Mouse (Mus musculus): ENCODE measurements around the gene Tmem121.

Tmem121 gene

GRCm38 (mm10) chr12:113149896-113150295, 35.8 kb upstream of the Tmem121 start:
- DNase-seq = peak; percentile 44

GRCm38 (mm10) chr12:113150591-113150990, 35.1 kb upstream of the Tmem121 start:
- no peak for DNase-seq

GRCm38 (mm10) chr12:113151046-113151445, 34.7 kb upstream of the Tmem121 start:
- DNase-seq = no peak

GRCm38 (mm10) chr12:113151661-113152271, 34.0 kb upstream of the Tmem121 start:
- peak; percentile 57 for DNase-seq

- DNase-seq = peak; percentile 81
Measured at GRCm38 (mm10) chr12:113152272-113152661, 33.5 kb upstream of the Tmem121 start.

GRCm38 (mm10) chr12:113152991-113153525, 32.7 kb upstream of the Tmem121 start:
- DNase-seq = no peak

GRCm38 (mm10) chr12:113153971-113154370, 31.8 kb upstream of the Tmem121 start:
- DNase-seq = peak; percentile 19

- no peak for DNase-seq
Measured at GRCm38 (mm10) chr12:113154747-113155075, 31.0 kb upstream of the Tmem121 start.

- peak; percentile 77 for DNase-seq
Measured at GRCm38 (mm10) chr12:113155076-113155771, 30.5 kb upstream of the Tmem121 start.

GRCm38 (mm10) chr12:113155887-113156539, 29.7 kb upstream of the Tmem121 start, which contains the start of gene Tedc1:
Gene Tedc1, plus strand, starts transcription at chr12:113156421.
- DNase-seq = peak; percentile 100

GRCm38 (mm10) chr12:113156540-113156929, 29.2 kb upstream of the Tmem121 start:
- peak; percentile 76 for DNase-seq

- DNase-seq = peak; percentile 21
Measured at GRCm38 (mm10) chr12:113157002-113157401, 28.7 kb upstream of the Tmem121 start.

GRCm38 (mm10) chr12:113157521-113157920, 28.2 kb upstream of the Tmem121 start:
- DNase-seq = no peak

GRCm38 (mm10) chr12:113157971-113158370, 27.8 kb upstream of the Tmem121 start:
- DNase-seq = no peak

GRCm38 (mm10) chr12:113163561-113164006, 22.1 kb upstream of the Tmem121 start:
- DNase-seq = no peak

GRCm38 (mm10) chr12:113168031-113168536, 17.6 kb upstream of the Tmem121 start:
- DNase-seq = peak; percentile 64

GRCm38 (mm10) chr12:113176960-113177725, 8.6 kb upstream of the Tmem121 start:
- no peak for DNase-seq

GRCm38 (mm10) chr12:113181020-113181419, 4.7 kb upstream of the Tmem121 start:
- DNase-seq = no peak

- DNase-seq = no peak
Measured at GRCm38 (mm10) chr12:113184945-113185344, 785 bp upstream of the Tmem121 start.

- no peak for DNase-seq
Measured at GRCm38 (mm10) chr12:113186326-113187010, 738 bp downstream of the Tmem121 start.

- no peak for DNase-seq
Measured at GRCm38 (mm10) chr12:113187011-113187375, 1.3 kb downstream of the Tmem121 start.

Measured in thymus, postnatal 14 days (tissue).